Mouse (Mus musculus) midbrain, embryonic 10.5 days (tissue): ENCODE measurements at regions not wholly inside any gene's neighbourhood (a gene's known extent, or its start where the extent isn't known, plus 50 kb on each side); places are given as distances from the start of the nearest gene placed in this dataset.
"Not testable (repeated sequence)": the region's sequence is repeated elsewhere in the genome, so short reads cannot be mapped to it uniquely, and the experiment has no call there.

Experiments used
- DNase-seq: peaks from one replicate; pipeline ENCODE4 v3.0.0-alpha.2; 2017; ENCODE audit warnings: low spot score
- H3K27ac ChIP-seq: fragments of 300-500 bp; sonication (generic); replicated peaks from 2 replicates; pipeline ENCODE4 v1.5.1; 2016; ENCODE audit warnings: mild to moderate bottlenecking
- H3K27me3 ChIP-seq: fragments of 300-500 bp; sonication (generic); 2 replicates; pipeline ENCODE4 v1.6.1; 2016; ENCODE audit warnings: low read depth, mild to moderate bottlenecking; ENCODE audit not compliant: poor library complexity, severe bottlenecking
- H3K36me3 ChIP-seq: fragments of 300-500 bp; sonication (generic); 2 replicates; pipeline ENCODE4 v1.6.1; 2016; ENCODE audit warnings: mild to moderate bottlenecking, moderate library complexity
- H3K4me1 ChIP-seq: fragments of 300-500 bp; sonication (generic); 2 replicates; pipeline ENCODE4 v1.6.1; 2016
- H3K4me3 ChIP-seq: fragments of 300-500 bp; sonication (generic); 2 replicates; pipeline ENCODE4 v1.5.1; 2016; ENCODE audit warnings: mild to moderate bottlenecking, moderate library complexity
- H3K9me3 ChIP-seq: fragments of 300-500 bp; sonication (generic); replicated peaks from 2 replicates; pipeline ENCODE4 v1.6.1; 2016; ENCODE audit warnings: mild to moderate bottlenecking
- WGBS: fragments of 180-500 bp; shearing (Covaris S2); methylation state at CpG from one replicate; pipeline ENCODE4 v1.1.7; 2016; 5-methylcytosine and 5-hydroxymethylcytosine counted together

DNA sequence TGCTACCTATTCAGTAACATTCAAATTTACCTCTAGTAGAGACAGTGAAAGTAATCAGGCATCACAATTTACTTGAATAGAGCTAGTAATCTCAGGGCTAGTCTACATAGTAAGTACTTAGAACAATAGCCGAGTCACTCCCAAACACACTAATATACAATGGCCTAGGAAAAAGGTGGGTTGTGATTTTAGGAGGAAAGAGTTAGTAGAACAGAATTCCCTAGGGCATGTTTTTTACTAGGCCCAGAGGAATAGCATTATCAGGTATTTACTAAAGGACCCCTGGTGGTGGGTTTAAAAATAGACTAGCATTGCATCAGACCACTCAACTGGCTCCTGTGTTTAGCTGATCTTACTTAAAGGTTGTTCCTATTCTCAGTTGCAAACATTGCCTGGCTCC, 535.8 kb downstream of the Mat2b start:
- H3K9me3 ChIP-seq, H3K27me3 ChIP-seq, H3K4me3 ChIP-seq, H3K36me3 ChIP-seq, DNase-seq, H3K27ac ChIP-seq, H3K4me1 ChIP-seq: not testable (repeated sequence)
- WGBS: 93% methylated on average over 1 of the region's 1 CpGs

DNA sequence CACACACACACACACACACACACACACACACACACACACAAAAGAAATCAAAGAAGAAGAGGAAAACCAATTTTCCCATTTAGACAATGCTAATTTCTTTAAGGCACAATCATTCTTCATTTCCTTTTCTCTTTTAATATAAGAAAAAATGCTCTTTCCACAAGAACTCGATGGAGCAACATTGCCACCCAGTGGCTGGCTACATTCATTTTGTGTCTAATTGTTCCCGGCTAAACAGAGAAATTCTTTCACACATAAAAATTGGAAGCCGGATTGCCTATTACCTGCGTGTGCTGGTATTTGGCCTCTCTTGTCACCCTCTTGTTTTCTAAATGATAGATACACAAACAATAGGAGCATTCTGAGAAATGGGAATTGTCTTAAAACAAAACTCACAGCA, 545.7 kb downstream of the Mat2b start:
- WGBS: 37% methylated on average over 4 of the region's 4 CpGs
- Histone ChIP-seq H3K36me3 (no peaks in the 10 kb centered on the region), H3K9me3 (no peaks in the 10 kb centered on the region), H3K27ac (no peak overlapping the region), H3K4me1 (no peaks in the 10 kb centered on the region), H3K27me3 (no peaks in the 10 kb centered on the region), H3K4me3 (no peak overlapping the region)
- DNase-seq: peak; percentile 44

DNA sequence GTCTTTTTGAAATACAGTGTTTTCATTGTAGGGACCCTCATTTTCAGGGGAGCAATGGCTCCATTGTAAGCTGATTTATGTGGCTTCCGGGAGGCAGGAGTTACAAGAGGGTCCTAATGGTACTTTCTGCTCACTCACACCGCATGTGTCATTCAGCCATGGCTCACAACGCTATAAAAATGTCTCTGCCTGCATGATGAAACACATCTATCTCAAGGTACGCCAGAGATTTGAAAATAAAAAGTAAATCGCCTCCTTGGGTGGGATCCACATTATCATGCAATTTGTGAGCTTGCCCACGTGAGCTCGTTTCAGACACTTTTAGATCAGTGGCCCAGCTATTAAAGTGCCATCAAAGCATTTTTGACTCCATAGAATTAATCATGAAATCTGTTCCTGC, 557.2 kb downstream of the Mat2b start:
- H3K9me3 ChIP-seq: no peaks in the 10 kb centered on the region
- no peak overlapping the region for H3K4me3 ChIP-seq
- no peaks in the 10 kb centered on the region for H3K36me3 ChIP-seq
- 92% methylated on average over 7 of the region's 7 CpGs for WGBS
- DNase-seq: no peak
- H3K27ac ChIP-seq: no peak overlapping the region
- no peaks in the 10 kb centered on the region for H3K4me1 ChIP-seq
- no peaks in the 10 kb centered on the region for H3K27me3 ChIP-seq

DNA sequence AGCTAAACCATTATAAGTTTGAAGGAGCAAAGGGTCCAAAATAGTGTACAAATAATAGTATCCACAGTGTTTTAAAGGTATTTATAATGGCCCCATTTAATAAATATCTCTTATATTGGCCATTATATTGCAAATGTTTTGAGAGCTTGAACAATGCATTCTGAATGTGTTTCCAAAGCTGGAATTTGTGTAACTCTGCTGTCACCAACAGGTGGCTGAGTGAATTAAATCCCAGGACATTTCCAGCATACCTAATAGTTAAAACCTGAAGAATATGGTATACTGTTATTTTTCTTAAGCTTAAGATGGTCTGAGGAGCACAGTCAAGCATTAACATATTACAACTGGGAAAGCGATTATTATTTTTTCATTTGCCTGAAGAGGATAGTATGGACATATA, 592.4 kb downstream of the Mat2b start:
- 87% methylated on average over 1 of the region's 1 CpGs for WGBS
- no peak for DNase-seq
- no peaks in the 10 kb centered on the region for H3K27me3 ChIP-seq
- no peaks in the 10 kb centered on the region for H3K9me3 ChIP-seq
- H3K36me3 ChIP-seq: no peaks in the 10 kb centered on the region
- no peak overlapping the region for H3K4me3 ChIP-seq
- no peaks in the 10 kb centered on the region for H3K4me1 ChIP-seq
- H3K27ac ChIP-seq: no peak overlapping the region

DNA sequence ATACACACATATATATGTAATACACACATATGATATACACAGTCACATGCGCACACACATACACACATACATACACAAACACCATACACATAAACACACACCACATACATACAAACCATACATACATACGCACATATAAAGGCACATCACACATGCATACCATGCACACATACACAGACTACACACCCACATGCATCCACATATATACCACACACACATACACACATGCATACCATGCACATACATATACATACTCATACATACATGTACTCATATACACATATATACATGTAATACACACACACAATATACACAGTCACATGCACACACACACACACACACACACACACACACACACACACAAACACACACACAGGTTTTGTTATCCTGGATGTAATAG, 620.7 kb downstream of the Mat2b start:
- no peaks in the 10 kb centered on the region for H3K27me3 ChIP-seq
- H3K4me3 ChIP-seq: no peak overlapping the region
- no peak for DNase-seq
- no peaks in the 10 kb centered on the region for H3K9me3 ChIP-seq
- H3K36me3 ChIP-seq: no peaks in the 10 kb centered on the region
- 90% methylated on average over 2 of the region's 2 CpGs for WGBS
- no peaks in the 10 kb centered on the region for H3K4me1 ChIP-seq
- no peak overlapping the region for H3K27ac ChIP-seq

DNA sequence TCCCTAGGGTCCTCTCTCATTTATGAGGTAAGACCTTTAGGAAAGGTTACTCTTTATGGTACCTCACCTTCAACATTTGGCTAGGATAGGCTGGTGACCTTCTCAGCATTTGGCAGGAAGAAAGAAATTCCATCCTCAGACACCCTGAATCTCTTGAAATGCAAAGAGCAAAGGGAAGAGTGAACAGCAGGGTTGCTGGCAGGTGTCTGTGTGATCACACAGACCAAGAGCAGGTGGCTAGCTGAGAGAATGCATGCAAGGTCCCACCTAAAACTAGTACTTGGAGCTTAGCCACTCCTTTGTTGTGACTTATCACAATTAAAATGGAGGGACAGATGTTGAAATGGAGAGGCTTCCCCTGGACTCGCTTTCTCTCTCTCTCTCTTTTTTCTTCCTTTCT, 644.5 kb downstream of the Mat2b start:
- no peaks in the 10 kb centered on the region for H3K4me1 ChIP-seq
- H3K27me3 ChIP-seq: no peaks in the 10 kb centered on the region
- no peak overlapping the region for H3K4me3 ChIP-seq

DNA sequence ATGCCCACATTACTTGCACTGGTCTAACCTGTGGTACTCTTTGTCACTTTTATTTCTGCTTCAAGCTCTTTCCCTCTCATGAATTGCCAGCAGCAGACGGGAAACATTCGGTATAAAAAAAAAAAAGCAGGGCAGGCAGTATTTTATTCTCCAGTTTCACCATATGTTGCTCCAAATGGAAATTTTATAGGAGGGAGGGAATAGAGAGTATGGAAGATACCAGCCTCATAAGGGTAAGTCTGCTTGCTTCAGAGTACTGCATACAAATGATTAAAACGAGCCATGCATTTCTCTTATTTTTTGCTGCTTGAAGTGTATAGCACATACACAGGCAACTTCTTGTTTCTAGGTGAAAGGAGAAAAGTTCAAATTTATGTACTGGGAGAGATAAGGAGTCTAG, 667.5 kb downstream of the Mat2b start:
- WGBS: 88% methylated on average over 3 of the region's 3 CpGs
- Histone ChIP-seq H3K27me3 (no peaks in the 10 kb centered on the region), H3K36me3 (no peaks in the 10 kb centered on the region), H3K4me3 (no peak overlapping the region), H3K9me3 (no peaks in the 10 kb centered on the region), H3K4me1 (peaks cover 7% of the 10 kb centered on the region), H3K27ac (no peak overlapping the region)
- no peak for DNase-seq

More for the DNA sequence above, 644.5 kb downstream of the Mat2b start:
- no peak for DNase-seq
- no peak overlapping the region for H3K27ac ChIP-seq
- WGBS: 62% methylated on average over 1 of the region's 1 CpGs
- no peaks in the 10 kb centered on the region for H3K9me3 ChIP-seq
- no peaks in the 10 kb centered on the region for H3K36me3 ChIP-seq

DNA sequence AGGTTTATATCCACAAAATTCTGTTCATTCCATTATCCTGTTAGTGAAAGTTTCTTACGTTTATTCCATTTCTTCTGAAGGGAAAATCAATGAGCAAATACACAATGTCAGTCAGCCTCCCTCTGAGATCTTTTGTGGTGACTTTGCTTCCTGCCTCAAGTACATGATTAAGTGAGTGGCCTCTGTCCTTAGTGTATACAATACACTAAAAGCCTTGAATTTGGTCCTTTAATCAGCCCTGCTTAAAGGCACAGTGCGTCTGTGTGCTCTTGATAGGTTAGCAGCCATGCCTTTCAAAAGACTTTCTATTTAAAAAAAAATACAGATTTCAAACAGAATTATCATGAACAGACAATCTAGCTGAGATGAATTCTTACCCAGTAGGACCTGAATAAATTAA, 695.5 kb downstream of the Mat2b start:
- DNase-seq: no peak

DNA sequence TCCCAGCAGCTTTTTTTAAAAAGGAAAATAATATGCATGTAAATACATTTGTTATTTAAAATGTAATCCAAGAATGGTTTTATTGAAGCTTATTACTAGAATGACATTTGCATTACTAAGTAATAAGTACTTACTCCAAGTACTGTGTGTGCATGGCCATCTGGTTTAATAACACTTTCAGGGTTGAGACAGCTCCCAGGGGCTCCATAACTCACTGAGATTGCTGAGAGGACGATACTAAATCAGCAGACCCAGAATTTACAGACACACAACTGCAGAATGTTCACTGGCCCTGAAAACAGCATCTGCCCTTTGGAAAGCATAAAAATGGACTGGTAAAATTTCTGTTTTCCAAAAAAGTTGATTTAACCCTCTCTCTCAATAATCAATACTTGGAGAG, 696.4 kb downstream of the Mat2b start:
- Histone ChIP-seq H3K27ac (no peak overlapping the region), H3K4me1 (no peaks in the 10 kb centered on the region), H3K36me3 (no peaks in the 10 kb centered on the region), H3K4me3 (no peak overlapping the region), H3K9me3 (no peaks in the 10 kb centered on the region), H3K27me3 (no peaks in the 10 kb centered on the region)
- no peak for DNase-seq
- 62% methylated on average over 1 of the region's 1 CpGs for WGBS

More for the DNA sequence above, 695.5 kb downstream of the Mat2b start:
- Histone ChIP-seq H3K9me3 (no peaks in the 10 kb centered on the region), H3K36me3 (no peaks in the 10 kb centered on the region), H3K4me3 (no peak overlapping the region), H3K27ac (no peak overlapping the region), H3K27me3 (no peaks in the 10 kb centered on the region), H3K4me1 (no peaks in the 10 kb centered on the region)
- 73% methylated on average over 2 of the region's 2 CpGs for WGBS

DNA sequence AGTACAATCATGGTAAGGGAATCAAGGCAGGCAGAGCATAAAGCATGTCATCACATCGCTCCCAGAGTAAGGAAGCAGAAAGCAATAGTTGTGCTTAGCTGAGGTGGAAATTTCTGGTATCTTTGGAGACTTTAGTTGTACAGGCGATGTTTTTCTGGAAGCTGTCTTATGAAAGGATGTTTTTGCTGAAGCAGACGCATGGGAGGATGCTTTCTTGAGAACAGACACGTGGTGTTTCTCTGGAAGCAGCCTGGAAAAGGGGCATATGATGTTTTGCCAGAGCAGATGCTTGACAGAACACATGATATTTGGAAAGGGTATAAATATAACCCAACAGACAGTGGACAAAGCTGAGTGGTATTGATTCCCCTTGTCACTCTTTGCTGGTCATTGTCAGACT, 722.4 kb downstream of the Mat2b start:
- H3K27me3 ChIP-seq: no peaks in the 10 kb centered on the region
- H3K36me3 ChIP-seq: no peaks in the 10 kb centered on the region
- H3K4me1 ChIP-seq: no peaks in the 10 kb centered on the region
- DNase-seq: no peak
- no peak overlapping the region for H3K27ac ChIP-seq
- no peak overlapping the region for H3K4me3 ChIP-seq
- H3K9me3 ChIP-seq: no peaks in the 10 kb centered on the region
- WGBS: 79% methylated on average over 4 of the region's 4 CpGs

DNA sequence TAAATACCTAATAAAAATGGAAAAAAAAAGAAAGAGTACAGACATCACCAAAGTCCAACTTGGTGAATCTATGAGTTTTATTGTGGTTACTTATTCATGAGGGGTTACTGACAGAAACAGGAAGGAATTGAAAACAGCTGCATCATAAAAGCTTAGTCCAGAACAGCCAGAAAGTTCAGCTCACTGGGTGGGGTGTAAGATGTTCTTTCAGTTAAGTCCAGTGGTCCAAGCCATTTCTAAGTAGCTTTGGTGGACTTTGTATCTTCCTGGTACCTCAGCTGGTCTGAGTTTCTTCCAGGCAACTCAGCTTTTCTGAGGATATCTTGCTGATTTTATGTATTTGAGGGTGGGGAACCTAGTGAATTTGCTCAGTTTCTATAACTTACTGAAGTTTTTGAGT, 731.3 kb downstream of the Mat2b start:
- H3K4me3 ChIP-seq: no peak overlapping the region
- H3K36me3 ChIP-seq: no peaks in the 10 kb centered on the region
- no peaks in the 10 kb centered on the region for H3K27me3 ChIP-seq
- no peaks in the 10 kb centered on the region for H3K4me1 ChIP-seq
- no peak overlapping the region for H3K27ac ChIP-seq
- H3K9me3 ChIP-seq: no peaks in the 10 kb centered on the region
- DNase-seq: no peak

DNA sequence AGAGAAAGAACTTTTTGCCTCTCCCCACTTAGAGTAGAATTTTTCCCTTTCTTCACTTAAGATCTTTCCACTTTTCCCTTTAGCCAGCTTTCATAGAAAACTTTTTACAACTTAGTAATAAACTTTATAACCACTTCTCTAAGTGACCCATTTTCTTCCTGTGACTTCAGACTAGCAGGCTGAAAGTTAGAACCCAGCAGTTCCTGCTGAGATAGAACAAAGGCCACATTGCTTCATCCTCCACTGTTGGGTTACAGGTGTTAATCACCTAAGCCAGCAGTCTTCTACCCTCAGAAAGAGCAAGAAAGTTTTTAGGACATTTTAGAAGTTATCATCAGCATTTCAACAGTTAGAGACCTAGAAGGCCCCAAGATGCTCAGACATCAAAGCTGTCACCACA, 740.6 kb downstream of the Mat2b start:
- H3K36me3 ChIP-seq: no peaks in the 10 kb centered on the region
- H3K27me3 ChIP-seq: no peaks in the 10 kb centered on the region
- no peak for DNase-seq
- no peak overlapping the region for H3K27ac ChIP-seq
- no peaks in the 10 kb centered on the region for H3K4me1 ChIP-seq
- H3K9me3 ChIP-seq: no peaks in the 10 kb centered on the region
- no peak overlapping the region for H3K4me3 ChIP-seq

DNA sequence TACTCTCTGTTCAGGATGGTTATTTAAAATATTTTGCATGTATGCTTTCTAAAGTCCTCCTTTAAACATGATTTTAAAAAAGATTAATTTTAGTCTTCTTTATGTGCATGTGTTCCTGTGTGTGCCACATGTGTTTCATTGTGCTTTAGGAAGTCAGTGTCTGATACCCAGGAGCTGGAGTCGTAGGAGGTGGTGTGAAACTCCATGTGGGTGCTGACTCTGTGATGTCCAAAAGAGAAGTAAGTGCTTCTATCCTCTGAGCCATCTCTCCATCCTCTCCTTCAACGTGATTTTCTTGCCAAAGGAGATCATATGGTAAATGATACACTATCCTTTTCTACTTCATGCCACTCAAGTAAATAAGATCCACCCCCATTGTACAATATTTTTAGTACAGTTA, 750.8 kb downstream of the Mat2b start:
- no peak overlapping the region for H3K27ac ChIP-seq
- 78% methylated on average over 2 of the region's 2 CpGs for WGBS
- DNase-seq: no peak

DNA sequence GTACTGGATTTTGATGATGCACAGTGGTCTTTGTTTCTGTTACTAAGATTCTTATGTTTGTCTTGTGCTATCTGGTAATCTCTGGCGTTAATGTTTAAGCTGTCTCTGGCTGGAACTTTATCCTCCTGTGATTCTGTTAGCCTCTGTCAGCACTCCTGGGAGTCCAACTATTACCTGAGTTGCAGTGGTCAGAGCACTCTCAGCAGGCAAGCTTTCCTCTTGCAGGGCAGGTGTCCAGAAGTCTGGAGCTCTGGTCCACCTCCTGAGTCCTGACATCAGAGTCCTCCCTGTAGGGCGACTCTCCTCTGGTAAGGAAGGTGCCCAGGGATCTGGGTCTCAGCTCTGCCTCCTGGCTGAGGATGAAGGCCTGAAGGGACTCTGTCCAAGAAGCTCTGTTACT, 760.8 kb downstream of the Mat2b start:
- H3K27me3 ChIP-seq: no peaks in the 10 kb centered on the region
- no peaks in the 10 kb centered on the region for H3K4me1 ChIP-seq
- WGBS: 91% methylated on average over 2 of the region's 2 CpGs
- H3K9me3 ChIP-seq: no peaks in the 10 kb centered on the region; the same call in 1 of the 2 replicates
- H3K27ac ChIP-seq: no peak overlapping the region
- H3K4me3 ChIP-seq: no peak overlapping the region
- no peaks in the 10 kb centered on the region for H3K36me3 ChIP-seq
- DNase-seq: no peak

More for the DNA sequence above, 750.8 kb downstream of the Mat2b start:
- no peak overlapping the region for H3K4me3 ChIP-seq
- no peaks in the 10 kb centered on the region for H3K4me1 ChIP-seq
- H3K36me3 ChIP-seq: no peaks in the 10 kb centered on the region
- no peaks in the 10 kb centered on the region for H3K9me3 ChIP-seq
- no peaks in the 10 kb centered on the region for H3K27me3 ChIP-seq
